Mouse (Mus musculus): ENCODE results near the gene C1qtnf9.

DNA sequence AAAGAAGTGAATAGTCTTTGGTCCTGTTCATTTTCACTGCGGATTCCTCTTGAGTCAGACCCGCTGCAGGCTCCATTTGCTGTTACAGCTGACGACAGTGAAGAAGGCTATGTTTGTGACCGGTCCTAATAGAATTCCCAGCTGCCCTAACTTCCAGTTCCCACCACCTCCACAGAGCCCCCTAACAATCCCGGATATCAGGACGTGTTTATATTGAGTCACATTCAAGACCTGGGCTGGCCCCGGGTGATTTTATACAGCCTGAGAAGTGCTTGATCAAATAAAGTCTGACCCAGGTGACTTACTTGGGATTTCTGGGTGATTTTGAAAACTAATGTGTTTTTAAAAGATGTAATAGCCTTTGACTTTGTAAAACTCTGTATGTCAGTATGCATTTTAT is 5.2 kb upstream of the C1qtnf9 start:
- no peak for TF ChIP-seq CTCF (IDR thresholded peaks at IDR 0.05)
- no peak for TF ChIP-seq EP300 (IDR thresholded peaks at IDR 0.05)

Data from lung, postnatal 0 days (tissue).